Mouse (Mus musculus): ENCODE measurements at regions not wholly inside any gene's neighbourhood (a gene's known extent, or its start where the extent isn't known, plus 50 kb on each side); places are given as distances from the start of the nearest gene placed in this dataset.

DNA sequence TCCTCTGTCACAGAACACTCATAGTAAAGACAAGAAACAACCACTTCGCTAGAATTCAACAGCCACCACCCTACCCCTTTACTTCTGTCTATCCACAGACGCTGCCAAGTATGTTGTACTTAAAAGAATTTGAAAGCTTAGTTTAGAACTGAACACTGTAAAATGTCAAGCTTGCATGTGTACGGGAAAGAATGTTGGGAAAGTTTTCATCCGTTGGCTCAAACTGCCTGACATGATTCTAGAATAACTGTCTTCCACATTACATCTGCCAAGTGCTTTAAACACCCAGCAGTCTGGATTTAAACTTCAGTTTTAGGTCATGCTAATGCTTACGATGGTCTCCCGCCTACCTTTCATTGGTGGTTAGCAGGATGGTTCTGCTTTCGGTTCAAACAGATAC is 54.1 kb upstream of the Elovl6 start:
- H3K9ac ChIP-seq (ENCODE audit: insufficient read depth, low read depth): no peak overlapping the region
- H3K4me1 ChIP-seq (ENCODE audit: control insufficient read depth in 1 of 2, insufficient read depth in 2 of 2): no peaks in the 10 kb centered on the region
- dilution Hi-C loops (cut with MboI; ENCODE audit: extremely low pct_ligation_motif_present, extremely low pct_unique_long_range_greater_than_20kb, low sequenced_read_pairs): no loop called here
- in situ Hi-C loops (cut with MboI; ENCODE audit: low pct_ligation_motif_present, low pct_unique_long_range_greater_than_20kb, low sequenced_read_pairs): no loop called here
- H3K27me3 ChIP-seq (replicated peaks): no peaks in the 10 kb centered on the region
- H3K36me3 ChIP-seq (replicated peaks in 1 of 2; ENCODE audit: control insufficient read depth in 1 of 2, insufficient read depth in 1 of 2, low read length in 1 of 2): no peaks in the 10 kb centered on the region
- H3K4me3 ChIP-seq (replicated peaks in 1 of 3; ENCODE audit: low read depth in 2 of 3, low read length in 2 of 3, poor library complexity in 1 of 3): no peak overlapping the region
- H3K4me2 ChIP-seq (ENCODE audit: insufficient read depth, low read depth, poor library complexity, severe bottlenecking): no peak overlapping the region
- no peaks in the 10 kb centered on the region for H3K79me2 ChIP-seq (replicated peaks; ENCODE audit: control insufficient read depth, extremely low read depth, insufficient read depth, poor library complexity, severe bottlenecking)
- TF ChIP-seq KAT2A (IDR thresholded peaks at IDR 0.05; ENCODE audit: insufficient replicate concordance, low read length): no peak
- no peak for TF ChIP-seq TBP (conservative IDR thresholded peaks at IDR 0.05; ENCODE audit: low read depth, low read length)
- TF ChIP-seq ELF1 (IDR thresholded peaks at IDR 0.05; ENCODE audit: low read depth, low read length): no peak
- no peak for TF ChIP-seq ZC3H11A (IDR thresholded peaks at IDR 0.05; ENCODE audit: low read depth, low read length)
- no peak for TF ChIP-seq RCOR1 (conservative IDR thresholded peaks at IDR 0.05; ENCODE audit: low read depth, low read length)
- TF ChIP-seq BHLHE40 (IDR thresholded peaks at IDR 0.05; ENCODE audit: low read depth, low read length): no peak
- TF ChIP-seq E2F4 (IDR thresholded peaks at IDR 0.05; ENCODE audit: insufficient replicate concordance, low read depth, low read length): no peak
- no peak for TF ChIP-seq MEF2A (IDR thresholded peaks at IDR 0.05; ENCODE audit: borderline replicate concordance, low read depth, low read length)
- no peak for TF ChIP-seq HCFC1 (IDR thresholded peaks at IDR 0.05; ENCODE audit: low read depth, low read length)
- TF ChIP-seq IRF4 (IDR thresholded peaks at IDR 0.05; ENCODE audit: low read depth, low read length): no peak
- no peak for TF ChIP-seq EP300 (IDR thresholded peaks at IDR 0.05; ENCODE audit: low read length)
- no peak for TF ChIP-seq CTCF (conservative IDR thresholded peaks at IDR 0.05 in 1 of 2, IDR thresholded peaks at IDR 0.05 in 1 of 2; ENCODE audit: low read depth in 2 of 2, low read length in 2 of 2)
- TF ChIP-seq USF2 (conservative IDR thresholded peaks at IDR 0.05; ENCODE audit: low read depth, low read length): no peak
- no peak for TF ChIP-seq MXI1 (IDR thresholded peaks at IDR 0.05; ENCODE audit: low read depth, low read length)
- TF ChIP-seq MAFK (IDR thresholded peaks at IDR 0.05; ENCODE audit: insufficient replicate concordance, low read length): no peak
- TF ChIP-seq MYC (IDR thresholded peaks at IDR 0.05; ENCODE audit: low read depth, low read length): no peak
- TF ChIP-seq SMC3 (IDR thresholded peaks at IDR 0.05; ENCODE audit: low read depth, low read length): no peak
- no peak for TF ChIP-seq SIN3A (IDR thresholded peaks at IDR 0.05; ENCODE audit: low read length)
- no peaks in the 10 kb centered on the region for H3K9me3 ChIP-seq (replicated peaks; ENCODE audit: low read length)
- no peak for DNase-seq (ENCODE audit: extremely low read depth)
- H3K27ac ChIP-seq (ENCODE audit: insufficient read depth, low read depth): no peak overlapping the region

DNA sequence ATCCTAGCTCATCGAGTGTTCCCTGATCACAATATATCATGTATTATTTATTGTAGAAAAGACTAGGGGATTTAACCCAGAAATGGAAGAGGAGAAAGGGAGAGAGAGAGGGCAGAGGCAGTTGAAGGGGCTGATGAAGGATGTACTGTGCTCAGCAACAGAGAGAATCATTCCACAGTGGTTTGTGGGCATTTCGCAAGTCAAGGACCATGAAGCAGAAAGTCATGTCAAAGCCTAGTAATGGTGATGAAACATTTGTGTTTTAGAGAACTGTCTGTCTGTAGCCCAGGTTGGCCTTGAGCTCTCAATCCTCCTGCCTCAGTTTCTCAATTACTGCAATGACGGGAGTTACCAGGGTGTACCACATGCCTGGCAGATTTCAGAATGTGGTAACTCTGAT is 50.9 kb upstream of the Elovl6 start:
- H3K27me3 ChIP-seq (replicated peaks): no peaks in the 10 kb centered on the region
- no peak overlapping the region for H3K4me2 ChIP-seq (ENCODE audit: insufficient read depth, low read depth, poor library complexity, severe bottlenecking)
- H3K27ac ChIP-seq (ENCODE audit: insufficient read depth, low read depth): no peak overlapping the region
- TF ChIP-seq RAD21 (IDR thresholded peaks at IDR 0.05; ENCODE audit: low read depth, low read length): no peak
- TF ChIP-seq ZMIZ1 (IDR thresholded peaks at IDR 0.05; ENCODE audit: low read depth, low read length): no peak
- TF ChIP-seq MAFK (IDR thresholded peaks at IDR 0.05; ENCODE audit: insufficient replicate concordance, low read length): no peak
- no peak for TF ChIP-seq POLR2AphosphoS2 (IDR thresholded peaks at IDR 0.05; ENCODE audit: low read depth, low read length)
- no peak for TF ChIP-seq SIN3A (IDR thresholded peaks at IDR 0.05; ENCODE audit: low read length)
- no peak for TF ChIP-seq MAZ (IDR thresholded peaks at IDR 0.05; ENCODE audit: low read depth, low read length)
- TF ChIP-seq POLR2A (IDR thresholded peaks at IDR 0.05; ENCODE audit: low read depth, low read length): no peak
- no peak for TF ChIP-seq ZNF384 (IDR thresholded peaks at IDR 0.05; ENCODE audit: low read depth, low read length)
- no peak for TF ChIP-seq ELF1 (IDR thresholded peaks at IDR 0.05; ENCODE audit: low read depth, low read length)
- TF ChIP-seq GABPA (IDR thresholded peaks at IDR 0.05; ENCODE audit: insufficient replicate concordance, low read depth, low read length): no peak
- no peak for TF ChIP-seq EP300 (IDR thresholded peaks at IDR 0.05; ENCODE audit: low read length)
- H3K4me1 ChIP-seq (ENCODE audit: control insufficient read depth in 1 of 2, insufficient read depth in 2 of 2): no peaks in the 10 kb centered on the region
- no peak overlapping the region for H3K4me3 ChIP-seq (replicated peaks in 1 of 3; ENCODE audit: low read depth in 2 of 3, low read length in 2 of 3, poor library complexity in 1 of 3)
- no peaks in the 10 kb centered on the region for H3K9me3 ChIP-seq (replicated peaks; ENCODE audit: low read length)
- in situ Hi-C loops (cut with MboI; ENCODE audit: low pct_ligation_motif_present, low pct_unique_long_range_greater_than_20kb, low sequenced_read_pairs): no loop called here
- dilution Hi-C loops (cut with MboI; ENCODE audit: extremely low pct_ligation_motif_present, extremely low pct_unique_long_range_greater_than_20kb, low sequenced_read_pairs): no loop called here
- H3K9ac ChIP-seq (ENCODE audit: insufficient read depth, low read depth): no peak overlapping the region
- DNase-seq (ENCODE audit: extremely low read depth): no peak
- no peaks in the 10 kb centered on the region for H3K79me2 ChIP-seq (replicated peaks; ENCODE audit: control insufficient read depth, extremely low read depth, insufficient read depth, poor library complexity, severe bottlenecking)
- H3K36me3 ChIP-seq (replicated peaks in 1 of 2; ENCODE audit: control insufficient read depth in 1 of 2, insufficient read depth in 1 of 2, low read length in 1 of 2): no peaks in the 10 kb centered on the region

Measured in CH12.LX (cell line).